Mouse (Mus musculus) kidney, embryonic 16.5 days (tissue): Measurements from ENCODE around the gene Sh3rf1. TPM values are rescaled to one million over a fixed set of nuclear protein-coding genes. Genes with fewer than 3 reads are reported as not detected.

Source experiments
- ATAC-seq: fragments of 200-750 bp; cut with Nextera tagmentation; 2 replicates; pipeline ENCODE4 v1.8.0; 2017; ENCODE audit warnings: moderate TSS enrichment; ENCODE audit not compliant: low FRiP score, low TSS enrichment
- H3K27ac ChIP-seq: fragments of 300-500 bp; sonication (generic); 2 replicates; pipeline ENCODE4 v1.5.1; 2014; ENCODE audit warnings: low read length
- H3K27me3 ChIP-seq: fragments of 300-500 bp; sonication (generic); 2 replicates; pipeline ENCODE4 v1.6.1; 2014; ENCODE audit warnings: low read length, control low read depth, mixed read lengths; ENCODE audit not compliant: insufficient read depth
- H3K36me3 ChIP-seq: fragments of 300-500 bp; sonication (generic); 2 replicates; pipeline ENCODE4 v1.6.1; 2014; ENCODE audit warnings: low read length, control low read depth, mixed read lengths; ENCODE audit not compliant: insufficient read depth
- H3K4me1 ChIP-seq: fragments of 300-500 bp; sonication (generic); 2 replicates; pipeline ENCODE4 v1.6.1; 2014; ENCODE audit warnings: low read length, control low read depth, mixed read lengths; ENCODE audit not compliant: insufficient read depth
- H3K4me2 ChIP-seq: fragments of 300-500 bp; sonication (generic); replicated peaks from 2 replicates; pipeline ENCODE4 v1.6.1; 2014; ENCODE audit warnings: low read depth, low read length
- H3K4me3 ChIP-seq: fragments of 300-500 bp; sonication (generic); 2 replicates; pipeline ENCODE4 v1.5.1; 2014; ENCODE audit warnings: mild to moderate bottlenecking, low read length
- H3K9ac ChIP-seq: fragments of 300-500 bp; sonication (generic); replicated peaks from 2 replicates; pipeline ENCODE4 v1.6.1; 2014; ENCODE audit warnings: low read length
- H3K9me3 ChIP-seq: fragments of 300-500 bp; sonication (generic); 2 replicates; pipeline ENCODE4 v1.6.1; 2016; ENCODE audit warnings: low read length, control low read depth
- WGBS: fragments of 180-500 bp; shearing (Covaris S2); extraction: QIAGEN DNeasy Blood & Tissue Kit; methylation state at CpG from one replicate; pipeline ENCODE4 v1.1.7; 2014; 5-methylcytosine and 5-hydroxymethylcytosine counted together
- polyA plus RNA-seq: library from polyadenylated mRNA; unstranded; fragments of >200 nt; fragmentation: Nextera tagmentation; extraction: Ambion mirVana; gene quantifications from 2 replicates; pipeline ENCODE4 v1.2.1, GENCODE M21; 2015

Sh3rf1 gene
- polyA plus RNA-seq, 1 experiment from 2014 or later, result 23.3 TPM

DNA sequence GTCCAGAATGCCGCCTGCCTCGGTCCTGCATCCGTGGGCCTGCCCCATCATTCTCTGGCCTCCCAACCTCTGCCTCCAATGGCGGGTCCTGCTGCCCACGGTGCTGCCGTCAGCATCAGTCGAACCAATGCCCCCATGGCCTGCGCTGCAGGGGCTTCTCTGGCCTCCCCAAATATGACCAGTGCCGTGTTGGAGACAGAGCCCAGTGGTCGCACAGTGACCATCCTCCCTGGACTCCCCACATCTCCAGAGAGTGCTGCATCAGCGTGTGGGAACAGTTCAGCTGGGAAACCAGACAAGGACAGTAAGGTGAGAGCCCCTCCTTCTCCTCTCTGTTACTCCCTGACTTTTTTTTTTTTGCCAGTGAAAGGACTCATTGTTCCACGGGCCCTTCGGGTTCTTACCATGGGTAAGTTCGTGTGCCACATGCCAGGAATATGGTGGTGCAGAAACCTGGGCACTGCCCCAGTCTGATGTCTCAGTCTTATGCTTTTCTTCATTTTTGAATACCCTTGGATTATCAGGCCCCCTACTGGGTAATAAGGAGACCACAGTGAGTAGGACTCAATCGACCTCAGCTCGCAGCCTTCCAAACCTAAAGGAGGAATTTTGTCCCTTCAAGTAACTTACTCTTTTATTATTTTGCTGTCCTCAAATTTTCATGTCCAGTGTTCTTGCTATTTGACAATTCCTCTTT lies 150.5 kb downstream of the Sh3rf1 start:
- Histone ChIP-seq H3K4me2 (no peak overlapping the region), H3K4me1 (peaks cover 5% of the 10 kb centered on the region; the same call in 1 of the 2 replicates), H3K9me3 (no peaks in the 10 kb centered on the region), H3K9ac (no peak overlapping the region), H3K27me3 (no peaks in the 10 kb centered on the region), H3K27ac (peak overlapping the region; percentile 67), H3K4me3 (no peak overlapping the region), H3K36me3 (peaks cover 38% of the 10 kb centered on the region)
- WGBS, result 81% methylated on average over 16 of the region's 16 CpGs
- ATAC-seq, result no peak

DNA sequence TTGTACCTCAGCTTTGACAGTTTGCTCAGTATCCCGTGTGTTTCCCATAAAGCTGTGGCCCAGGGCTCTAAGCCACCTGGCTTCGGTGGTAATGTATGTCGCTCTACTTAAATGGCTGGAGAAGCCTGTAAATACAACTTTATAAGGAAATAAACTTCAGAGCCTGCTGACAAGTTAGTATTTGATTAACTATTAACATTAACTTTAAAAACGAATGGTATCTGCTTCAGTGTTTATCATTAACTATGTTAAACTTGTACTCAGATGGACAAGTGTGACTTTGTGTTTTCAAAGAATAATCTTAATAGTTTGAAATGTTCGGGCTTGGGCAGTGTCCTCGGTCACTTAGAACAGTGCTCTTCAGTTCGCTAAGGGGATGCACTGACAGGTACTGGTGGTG lies 151.5 kb downstream of the Sh3rf1 start:
- ATAC-seq, result peak; percentile 47
- H3K27me3 ChIP-seq, result no peaks in the 10 kb centered on the region
- no peak overlapping the region for H3K4me3 ChIP-seq
- H3K36me3 ChIP-seq, result peaks cover 38% of the 10 kb centered on the region
- H3K4me1 ChIP-seq, result peaks cover 5% of the 10 kb centered on the region; the same call in 1 of the 2 replicates
- no peak overlapping the region for H3K4me2 ChIP-seq
- peak overlapping the region; percentile 77 for H3K27ac ChIP-seq
- no peak overlapping the region for H3K9ac ChIP-seq
- 57% methylated on average over 7 of the region's 7 CpGs for WGBS
- H3K9me3 ChIP-seq, result no peaks in the 10 kb centered on the region

DNA sequence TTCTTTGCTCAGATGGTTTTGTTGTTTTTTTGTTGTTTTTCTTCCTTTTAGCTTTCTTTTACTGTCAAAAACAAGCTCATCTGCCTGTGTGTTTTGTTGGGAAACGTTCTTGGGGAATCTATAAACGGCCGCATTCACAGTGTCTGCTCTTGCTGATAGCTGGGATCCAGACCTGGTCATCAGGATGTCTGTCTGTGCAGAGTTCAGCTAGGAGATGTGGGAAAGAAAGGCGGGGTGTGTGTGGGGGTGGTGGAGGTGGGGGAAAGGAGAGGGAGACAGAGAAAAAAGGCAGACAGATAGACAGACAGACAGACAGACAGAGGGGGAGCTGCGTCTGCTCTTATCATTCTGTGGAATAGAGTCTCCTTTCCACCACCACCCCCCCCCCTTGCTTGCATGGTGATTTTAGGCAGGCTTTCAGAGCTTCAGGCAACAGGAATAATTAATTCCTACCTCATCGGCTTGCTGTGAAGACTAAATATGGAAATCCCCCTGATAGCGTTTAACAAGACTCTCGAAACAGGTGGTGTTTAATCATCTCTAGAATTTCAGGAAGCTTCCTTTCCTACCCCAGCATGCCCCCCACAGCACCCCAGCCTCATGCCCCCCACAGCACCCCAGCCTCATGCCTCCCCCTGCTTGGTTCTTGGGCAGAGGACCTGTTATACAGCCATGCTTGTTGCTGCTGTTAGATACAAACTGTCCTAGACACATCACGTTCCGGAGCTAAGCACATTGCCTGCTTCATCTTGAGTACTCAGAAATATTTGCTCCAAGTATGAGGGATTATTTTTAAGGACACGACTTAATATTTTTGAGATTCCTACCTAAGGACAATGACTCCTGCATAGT lies 155.4 kb downstream of the Sh3rf1 start:
- 76% methylated on average over 11 of the region's 11 CpGs for WGBS
- Histone ChIP-seq H3K9ac (no peak overlapping the region), H3K4me3 (no peak overlapping the region), H3K27me3 (no peaks in the 10 kb centered on the region), H3K4me1 (peaks cover 5% of the 10 kb centered on the region; the same call in 1 of the 2 replicates), H3K9me3 (no peaks in the 10 kb centered on the region; the same call in 1 of the 2 replicates), H3K36me3 (peaks cover 38% of the 10 kb centered on the region), H3K27ac (no peak overlapping the region), H3K4me2 (no peak overlapping the region)
- no peak for ATAC-seq

DNA sequence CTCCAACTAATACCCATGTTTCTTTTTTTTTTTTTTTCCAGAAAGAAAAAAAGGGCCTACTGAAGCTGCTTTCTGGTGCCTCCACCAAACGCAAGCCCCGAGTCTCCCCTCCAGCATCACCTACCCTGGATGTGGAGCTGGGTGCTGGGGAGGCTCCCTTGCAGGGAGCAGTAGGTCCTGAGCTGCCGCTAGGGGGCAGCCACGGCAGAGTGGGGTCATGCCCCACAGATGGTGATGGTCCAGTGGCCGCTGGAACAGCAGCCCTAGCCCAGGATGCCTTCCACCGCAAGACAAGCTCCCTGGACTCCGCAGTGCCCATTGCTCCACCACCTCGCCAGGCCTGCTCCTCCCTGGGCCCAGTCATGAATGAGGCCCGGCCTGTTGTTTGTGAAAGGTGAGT lies 160.9 kb downstream of the Sh3rf1 start:
- H3K4me3 ChIP-seq, result no peak overlapping the region
- H3K36me3 ChIP-seq, result peaks cover 35% of the 10 kb centered on the region
- H3K9me3 ChIP-seq, result no peaks in the 10 kb centered on the region; the same call in 1 of the 2 replicates
- WGBS, result 75% methylated on average over 9 of the region's 9 CpGs
- H3K27ac ChIP-seq, result no peak overlapping the region
- no peak for ATAC-seq
- no peaks in the 10 kb centered on the region for H3K27me3 ChIP-seq
- peaks cover 10% of the 10 kb centered on the region; the same call in 1 of the 2 replicates for H3K4me1 ChIP-seq
- no peak overlapping the region for H3K9ac ChIP-seq
- no peak overlapping the region for H3K4me2 ChIP-seq

DNA sequence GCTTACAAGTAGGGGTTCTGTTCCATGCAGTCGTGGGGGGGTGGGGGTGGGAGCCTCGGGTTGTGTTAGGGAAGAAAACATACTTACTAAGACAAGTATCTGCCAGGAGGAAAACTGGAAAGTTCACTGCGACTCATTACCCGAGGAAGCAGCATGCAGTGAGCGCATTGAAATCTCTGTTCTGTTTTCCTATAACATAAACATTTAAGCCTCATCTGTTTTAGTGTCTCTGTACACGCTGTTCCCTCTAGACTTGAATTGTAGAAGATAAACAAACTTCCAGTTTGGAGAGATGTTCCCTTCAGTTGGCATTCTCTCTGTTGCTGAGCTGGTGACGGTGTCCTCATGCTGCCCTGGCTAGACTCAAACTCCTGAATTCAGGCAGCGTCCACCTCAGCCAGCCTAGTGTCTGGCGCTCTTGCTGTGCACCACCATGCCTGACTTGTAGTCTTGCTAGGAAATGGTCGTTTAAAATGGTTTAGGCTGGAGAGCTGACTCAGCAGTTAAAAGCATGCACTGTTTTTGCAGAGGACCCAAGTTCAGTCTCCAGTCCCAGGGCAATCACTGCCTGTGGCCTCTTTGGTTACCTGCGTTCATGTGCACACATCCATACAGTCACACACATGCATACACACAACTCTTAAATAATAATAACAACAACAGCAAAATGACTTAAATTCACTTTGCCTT lies 162.0 kb downstream of the Sh3rf1 start:
- Histone ChIP-seq H3K9me3 (no peaks in the 10 kb centered on the region; the same call in 1 of the 2 replicates), H3K36me3 (peaks cover 39% of the 10 kb centered on the region), H3K27ac (no peak overlapping the region), H3K4me1 (peaks cover 18% of the 10 kb centered on the region; the same call in 1 of the 2 replicates), H3K4me2 (no peak overlapping the region), H3K4me3 (no peak overlapping the region), H3K9ac (no peak overlapping the region), H3K27me3 (no peaks in the 10 kb centered on the region)
- no peak for ATAC-seq
- 79% methylated on average over 11 of the region's 11 CpGs for WGBS

DNA sequence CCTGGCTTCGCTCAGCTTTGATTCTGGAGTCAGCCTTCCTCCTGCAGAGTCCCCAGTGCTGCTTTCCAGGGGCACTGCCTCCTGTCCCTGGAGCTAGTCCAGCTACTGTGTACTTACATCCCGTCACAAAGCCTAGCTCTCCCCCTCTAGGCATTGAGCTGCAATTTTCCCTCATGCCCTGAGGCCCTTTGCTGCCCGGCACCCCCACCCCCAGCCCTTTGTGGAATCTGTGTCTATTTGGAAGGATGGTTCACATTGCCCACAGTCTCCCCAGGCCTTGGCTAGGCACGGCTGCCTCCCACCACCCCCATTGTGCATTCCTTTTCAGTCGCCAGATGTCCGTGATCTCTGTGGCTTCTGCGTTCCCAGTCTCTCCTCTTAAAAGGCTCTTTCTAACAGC lies 163.0 kb downstream of the Sh3rf1 start:
- H3K4me2 ChIP-seq, result no peak overlapping the region
- WGBS, result 45% methylated on average over 7 of the region's 7 CpGs
- peaks cover 25% of the 10 kb centered on the region for H3K4me1 ChIP-seq
- H3K27ac ChIP-seq, result peak overlapping the region; percentile 19; the same call in 1 of the 2 replicates
- H3K9ac ChIP-seq, result no peak overlapping the region
- H3K9me3 ChIP-seq, result no peaks in the 10 kb centered on the region
- H3K27me3 ChIP-seq, result no peaks in the 10 kb centered on the region
- ATAC-seq, result no peak
- H3K4me3 ChIP-seq, result no peak overlapping the region
- H3K36me3 ChIP-seq, result peaks cover 37% of the 10 kb centered on the region

DNA sequence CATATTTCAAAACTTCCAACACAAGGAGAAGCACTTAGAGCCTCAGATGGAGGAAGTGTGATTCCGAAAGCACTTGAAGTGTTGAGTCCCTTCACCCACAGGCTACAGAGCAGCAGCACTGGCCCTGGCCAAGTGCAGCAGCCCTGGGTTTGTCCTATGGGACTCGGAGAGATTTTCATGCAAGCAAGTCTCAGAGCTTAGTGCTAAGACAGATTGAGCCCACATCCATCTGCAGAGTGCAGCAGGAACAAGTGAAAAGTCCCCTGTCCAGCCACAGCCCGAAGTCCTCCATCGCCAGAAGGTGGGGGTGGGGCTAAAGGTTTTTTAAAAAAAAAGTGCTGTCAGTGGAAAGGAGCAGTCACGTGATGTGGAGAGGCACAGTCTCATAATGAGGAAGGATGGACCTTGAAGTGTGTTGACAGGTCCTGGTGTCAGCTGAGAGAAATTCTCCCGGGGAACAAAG lies 163.9 kb downstream of the Sh3rf1 start:
- no peaks in the 10 kb centered on the region for H3K9me3 ChIP-seq
- peaks cover 33% of the 10 kb centered on the region for H3K36me3 ChIP-seq
- no peak overlapping the region for H3K4me3 ChIP-seq
- no peak overlapping the region for H3K4me2 ChIP-seq
- no peak; the same call in 1 of the 2 replicates for ATAC-seq
- no peaks in the 10 kb centered on the region for H3K27me3 ChIP-seq
- H3K27ac ChIP-seq, result 0 out of 2 replicates have a peak overlapping the region, but pooled peaks have one; percentile 16
- H3K4me1 ChIP-seq, result peaks cover 31% of the 10 kb centered on the region
- 52% methylated on average over 6 of the region's 6 CpGs for WGBS
- no peak overlapping the region for H3K9ac ChIP-seq

DNA sequence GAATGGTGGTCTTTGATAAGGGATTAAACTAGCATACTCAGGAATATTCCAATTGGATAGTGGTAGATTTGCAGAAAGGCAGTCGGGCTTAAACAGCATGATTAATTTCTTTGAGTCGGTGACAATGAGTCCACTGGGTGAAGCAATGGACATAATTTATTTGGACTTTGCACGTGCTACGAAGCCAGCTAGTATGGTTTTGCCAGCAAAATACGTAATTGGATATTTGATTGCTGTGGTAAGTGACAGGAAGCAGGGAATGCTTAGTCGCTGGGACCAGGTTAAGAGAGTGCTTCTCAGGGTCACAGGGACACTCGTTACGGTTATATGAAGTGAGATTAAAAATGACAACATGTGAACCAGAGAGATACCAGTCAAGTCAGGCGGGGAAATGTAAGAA lies 164.7 kb downstream of the Sh3rf1 start:
- peaks cover 26% of the 10 kb centered on the region for H3K36me3 ChIP-seq
- ATAC-seq, result no peak
- H3K9ac ChIP-seq, result no peak overlapping the region
- peaks cover 31% of the 10 kb centered on the region for H3K4me1 ChIP-seq
- 44% methylated on average over 9 of the region's 9 CpGs for WGBS
- no peak overlapping the region for H3K27ac ChIP-seq
- no peaks in the 10 kb centered on the region for H3K27me3 ChIP-seq
- no peak overlapping the region for H3K4me2 ChIP-seq
- no peak overlapping the region for H3K4me3 ChIP-seq
- H3K9me3 ChIP-seq, result no peaks in the 10 kb centered on the region

DNA sequence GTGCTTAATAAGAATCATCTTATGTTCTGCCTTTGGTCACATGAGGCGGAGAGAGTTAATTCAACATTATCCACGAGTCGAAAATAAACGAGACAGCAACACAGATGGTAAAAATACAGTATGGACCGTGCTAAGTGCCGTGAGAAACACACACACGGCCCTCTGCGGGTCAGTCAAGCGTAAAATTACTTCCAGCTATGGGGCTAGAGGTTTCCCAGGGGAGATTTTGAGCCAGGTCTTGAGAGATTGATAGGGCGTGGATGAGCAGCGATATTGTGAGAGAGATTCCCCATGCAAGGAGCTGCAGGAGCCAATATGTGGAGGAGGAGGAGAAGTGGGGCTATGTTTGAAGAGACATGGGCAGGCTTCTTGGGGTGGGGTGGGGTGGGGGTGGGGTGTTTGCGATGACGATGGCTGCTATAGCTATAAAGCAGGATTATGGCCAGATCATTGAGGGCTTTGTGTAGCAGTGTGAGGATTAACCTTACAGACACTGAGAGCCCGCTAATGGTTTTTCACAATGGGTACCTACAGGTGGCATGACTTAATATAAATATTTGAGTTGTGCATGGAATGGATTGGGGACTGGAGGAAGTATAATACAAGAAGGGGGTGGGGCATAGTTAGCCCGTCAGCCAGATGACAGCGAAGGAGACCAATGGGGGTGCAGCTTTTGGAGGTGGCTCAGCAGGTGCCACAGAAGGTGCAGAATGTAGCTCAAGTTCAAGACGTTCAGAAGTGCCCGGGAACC lies 166.8 kb downstream of the Sh3rf1 start:
- 51% methylated on average over 18 of the region's 18 CpGs for WGBS
- Histone ChIP-seq H3K9ac (no peak overlapping the region), H3K36me3 (peaks cover 22% of the 10 kb centered on the region), H3K27me3 (no peaks in the 10 kb centered on the region), H3K27ac (peak overlapping the region; percentile 47), H3K4me2 (no peak overlapping the region), H3K4me1 (peaks cover 31% of the 10 kb centered on the region), H3K4me3 (no peak overlapping the region), H3K9me3 (no peaks in the 10 kb centered on the region)
- ATAC-seq, result peak; percentile 39; the same call in 1 of the 2 replicates
